Mouse (Mus musculus) layer of hippocampus, adult 9-11 months (tissue): Measurements from ENCODE around the gene Pxn.

ENCODE experiments used
- DNase-seq: peaks from one replicate; pipeline ENCODE4 v3.0.0; 2022

Pxn gene

DNA sequence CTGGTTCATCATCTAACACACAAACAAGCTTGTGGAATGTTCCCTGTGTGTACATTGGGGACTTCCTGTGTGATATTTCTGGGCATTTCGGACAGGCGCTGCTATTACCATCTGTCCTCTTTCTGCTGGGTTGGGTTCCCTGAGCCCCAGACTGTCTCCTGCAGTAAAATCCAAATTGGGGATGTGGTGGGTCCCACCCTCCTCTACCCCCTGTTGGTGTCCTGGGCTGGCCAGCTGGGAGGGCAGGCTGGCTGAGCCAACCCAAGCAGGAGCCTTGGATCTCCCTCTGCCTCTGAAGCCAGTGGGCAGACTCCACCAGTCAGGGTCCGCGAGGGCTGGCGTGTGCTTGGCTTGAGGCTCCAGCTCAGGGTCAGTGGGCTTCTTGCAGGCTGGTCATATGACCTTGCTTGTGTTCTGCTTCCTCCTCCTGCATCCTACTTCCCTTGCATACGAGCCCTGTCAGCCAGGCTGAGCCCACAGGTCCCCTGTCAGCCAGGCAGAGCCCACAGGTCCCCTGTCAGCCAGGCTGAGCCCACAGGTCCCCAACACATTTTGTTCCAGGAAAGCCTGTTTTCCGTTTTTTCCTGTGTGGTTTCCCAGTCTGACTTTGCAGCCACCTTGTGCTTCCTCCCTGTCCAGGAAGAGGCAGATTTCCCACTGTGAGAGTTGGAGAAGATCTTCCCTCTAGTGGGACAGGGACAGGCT, 23.4 kb downstream of the Pxn start:
- no peak for DNase-seq

DNA sequence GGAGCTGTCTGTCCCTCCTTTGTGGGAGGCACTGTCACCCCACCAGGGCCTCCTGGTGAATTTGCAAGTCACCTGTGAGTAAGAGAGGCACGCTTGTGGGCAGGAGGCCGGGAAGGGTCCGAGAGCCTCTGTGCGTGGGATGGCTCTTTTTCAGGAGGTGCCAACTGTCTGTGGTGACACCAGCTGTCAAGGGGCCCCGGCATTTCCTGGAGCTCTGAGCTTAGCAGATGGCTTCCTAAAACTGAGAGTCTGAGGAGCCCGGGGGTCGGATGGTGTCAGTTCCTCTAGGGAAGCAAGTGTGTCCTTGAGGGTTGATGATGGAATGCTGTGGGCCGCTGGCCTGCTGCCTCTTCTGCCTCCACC, 24.0 kb downstream of the Pxn start:
- DNase-seq, result no peak

DNA sequence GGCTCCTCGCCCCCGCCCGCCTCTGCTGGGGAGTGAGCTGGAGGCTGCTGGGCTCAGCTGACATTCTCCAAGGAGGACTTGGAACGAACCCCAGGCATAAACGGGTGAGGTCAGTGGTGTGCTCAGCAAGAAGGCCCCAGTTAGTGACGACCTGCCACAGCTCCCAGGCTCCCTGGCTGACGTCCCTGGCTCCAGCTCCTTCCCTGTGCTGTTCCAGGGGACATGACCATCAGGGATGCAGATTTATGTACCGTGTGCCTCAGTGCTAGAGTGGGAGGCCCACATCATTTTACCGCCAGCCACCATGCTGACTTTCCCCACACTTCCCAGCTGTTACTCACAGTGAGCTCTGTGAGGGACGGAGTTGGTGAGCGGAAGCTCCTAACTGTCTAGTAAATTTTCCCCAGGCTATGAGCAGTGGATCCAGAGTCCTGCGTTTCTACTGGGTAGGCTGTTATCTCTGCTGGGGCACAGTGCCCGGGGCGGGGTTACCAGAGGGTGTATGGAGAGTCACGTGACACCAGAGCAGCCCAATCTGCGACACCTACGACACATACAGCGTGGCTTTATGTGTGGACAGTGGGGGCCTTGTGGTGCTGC, 25.3 kb downstream of the Pxn start:
- DNase-seq, result peak; percentile 81

DNA sequence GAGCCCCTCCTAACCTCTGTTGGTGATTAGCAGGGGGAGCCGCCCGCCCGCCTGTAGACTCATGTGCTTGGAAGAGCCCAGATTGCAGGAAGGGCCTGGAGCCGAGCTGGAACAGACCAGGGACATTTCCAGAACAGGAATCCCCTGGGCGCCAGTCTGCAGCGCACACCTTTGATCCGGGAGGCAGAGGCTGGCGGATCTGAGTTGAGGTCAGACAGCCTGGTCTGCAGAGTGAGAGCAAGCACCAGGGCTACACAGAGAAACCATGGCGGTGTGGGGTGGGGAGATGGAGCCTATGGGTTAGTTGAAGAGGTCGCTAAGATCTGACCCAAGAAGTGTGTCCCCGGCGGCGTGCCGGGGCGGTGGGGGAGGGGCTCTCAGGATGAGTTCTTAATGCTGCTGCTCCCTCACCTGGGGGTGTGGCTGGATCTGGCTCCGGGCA, 27.8 kb downstream of the Pxn start:
- no peak for DNase-seq

DNA sequence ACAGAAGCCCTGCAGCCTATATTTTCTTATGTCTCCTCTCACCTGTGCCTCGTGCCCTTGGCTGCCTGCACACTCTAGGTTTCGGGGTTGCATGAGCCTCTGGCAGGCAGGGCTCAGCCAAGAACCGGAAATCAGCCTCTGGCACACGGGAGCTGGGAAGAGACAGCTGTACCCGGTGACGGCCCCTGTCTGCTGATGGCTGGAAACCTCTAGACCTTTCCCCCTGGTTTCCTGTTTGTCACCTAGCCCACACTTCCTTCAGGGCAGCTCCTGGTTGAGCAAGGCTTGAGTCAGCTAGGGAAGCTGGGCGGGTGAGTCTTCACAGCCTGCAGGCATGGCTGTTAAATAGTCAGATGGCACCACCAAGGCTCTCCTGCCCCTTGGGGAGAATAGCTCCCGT, 28.4 kb downstream of the Pxn start:
- DNase-seq, result no peak

DNA sequence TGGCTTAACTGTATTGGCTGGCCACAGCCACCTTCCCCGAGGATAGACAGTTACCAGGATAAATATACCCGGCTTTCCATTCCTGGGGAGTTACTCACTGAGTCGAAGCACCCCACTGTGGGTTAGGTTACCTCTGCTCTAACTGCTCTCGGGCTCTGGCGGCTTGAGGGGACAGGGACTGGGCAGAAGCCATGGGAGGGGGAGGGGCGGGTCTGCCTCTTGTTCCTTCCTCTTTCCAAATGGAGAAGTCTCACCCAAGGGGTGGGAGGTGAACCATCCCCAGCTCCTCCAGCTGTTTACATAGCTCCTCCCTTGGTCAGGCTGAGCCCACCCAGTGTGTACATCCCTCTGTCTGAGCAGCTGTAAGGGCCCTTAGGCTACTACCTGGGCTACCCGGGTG, 29.2 kb downstream of the Pxn start:
- DNase-seq, result no peak

DNA sequence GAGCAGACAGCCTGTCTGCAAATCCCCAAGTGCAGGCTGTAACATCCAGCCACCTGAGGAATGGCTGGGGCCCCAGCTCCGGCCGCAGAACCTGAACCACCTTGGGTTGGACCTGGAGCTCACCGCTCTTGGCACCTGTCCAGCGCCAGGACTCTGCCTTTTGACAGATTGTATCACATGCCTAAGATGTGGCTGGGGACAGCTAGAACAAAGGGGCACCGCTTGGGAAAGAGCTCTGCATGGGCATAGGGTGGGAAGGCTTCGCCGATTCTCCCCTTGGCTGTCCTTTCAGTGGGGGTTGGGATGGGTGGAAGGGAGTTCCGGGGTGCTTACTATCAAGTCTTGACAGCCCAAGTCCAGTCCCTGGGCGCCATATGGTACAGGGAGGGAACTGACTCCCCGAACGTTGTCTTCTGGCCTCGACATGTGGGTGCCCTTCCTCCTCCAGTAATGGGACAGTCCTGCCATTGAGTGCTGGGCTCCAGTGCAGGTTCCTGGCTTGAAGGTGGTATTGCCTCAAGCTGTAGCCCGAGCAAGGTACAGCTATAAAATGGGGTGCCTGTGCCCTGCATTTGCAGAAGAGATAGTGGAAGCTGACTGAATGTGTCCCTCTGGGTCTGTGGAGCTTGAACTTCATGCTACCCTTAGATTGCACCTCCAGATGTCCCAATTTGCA, 31.7 kb downstream of the Pxn start:
- DNase-seq, result no peak

DNA sequence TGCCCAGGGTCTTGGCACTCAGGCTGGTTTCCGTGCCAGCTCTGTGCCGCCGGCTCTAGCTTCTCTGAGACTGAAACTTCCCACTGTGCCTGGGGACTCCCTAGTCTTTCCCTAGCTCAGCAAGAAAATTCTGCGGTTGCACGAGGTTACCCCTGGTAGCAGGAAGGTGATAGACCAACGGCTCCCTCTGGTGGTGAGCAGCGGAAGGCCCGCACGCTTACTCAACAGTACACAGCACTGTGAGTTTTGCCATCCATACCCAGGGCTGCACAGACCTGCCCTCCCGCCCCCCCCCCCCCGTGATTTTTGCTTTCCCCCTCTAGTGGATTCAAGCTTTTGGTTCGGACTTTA, 32.2 kb downstream of the Pxn start:
- DNase-seq, result peak; percentile 90

DNA sequence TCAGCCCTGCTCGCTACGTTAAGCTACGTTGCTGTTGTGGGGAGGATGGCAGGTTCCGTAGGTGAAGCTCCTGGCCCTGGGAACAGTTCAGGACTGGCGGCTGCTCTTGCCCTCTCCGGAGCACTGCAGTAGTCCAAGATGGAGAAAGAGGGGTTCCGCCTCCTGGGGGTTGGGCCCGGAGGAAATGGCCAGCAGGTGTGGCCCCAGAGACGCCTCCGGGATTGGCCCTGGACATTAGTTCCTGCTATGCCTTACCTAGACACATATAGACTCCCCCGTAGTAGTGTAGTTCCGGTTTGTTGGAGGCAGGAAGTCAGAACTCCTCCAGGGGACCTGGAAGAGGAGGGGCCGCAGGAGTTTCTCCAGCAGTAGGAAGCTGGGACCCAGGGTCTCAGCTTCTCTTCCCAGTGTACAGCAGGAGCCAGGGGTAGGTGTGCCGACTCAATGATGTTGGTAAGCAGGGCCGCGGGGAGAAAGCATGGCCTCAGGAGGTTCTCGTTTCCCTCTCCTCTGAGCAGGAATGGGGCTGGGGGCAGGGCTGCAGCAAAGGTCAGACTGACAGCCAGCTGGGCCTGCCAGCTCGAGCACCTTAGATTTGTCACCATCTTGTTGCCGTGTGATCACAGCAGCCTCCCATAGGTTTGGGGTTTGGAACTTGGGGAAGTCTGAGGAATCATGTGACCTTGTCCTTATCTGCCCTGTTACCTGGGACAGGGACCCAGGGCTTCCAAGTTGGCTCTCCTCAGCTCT, 36.3 kb downstream of the Pxn start:
- no peak for DNase-seq

DNA sequence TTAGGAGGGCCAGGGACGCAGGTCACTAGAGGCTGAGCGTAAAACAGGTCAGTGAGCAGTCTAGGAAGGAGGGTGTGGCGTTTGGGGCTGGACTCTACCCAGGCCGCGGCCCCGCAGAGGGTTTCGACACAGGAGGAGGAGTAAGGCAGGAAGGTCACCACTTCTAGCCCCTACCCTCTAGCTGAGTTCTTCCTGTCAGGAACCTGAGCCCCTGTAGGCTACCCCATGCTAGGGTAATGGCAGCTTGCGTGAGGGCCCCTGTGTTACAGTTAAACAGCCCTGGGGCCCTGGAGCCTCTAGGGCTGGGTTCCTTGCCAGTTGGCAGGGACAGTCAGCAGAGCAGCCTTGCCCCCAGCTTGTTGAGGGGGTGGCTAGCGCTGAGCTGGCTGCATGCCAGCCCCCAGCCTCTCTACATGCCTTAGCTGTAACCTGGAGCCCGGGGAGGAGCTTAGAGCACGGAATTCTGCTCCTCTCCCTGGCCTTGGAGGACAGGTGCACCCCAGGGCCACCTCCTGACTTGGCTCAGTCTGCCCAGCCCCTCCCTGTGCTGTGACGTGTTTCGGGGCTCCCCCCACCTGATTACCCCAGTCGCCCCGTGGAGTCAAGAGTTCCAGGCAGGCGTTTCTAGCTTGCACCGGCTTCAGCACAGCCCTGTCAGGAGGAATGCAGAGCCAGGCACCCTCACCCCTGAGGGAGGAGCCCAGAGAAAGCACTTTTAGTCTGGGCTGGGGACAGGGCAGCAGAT, 37.2 kb downstream of the Pxn start:
- peak; percentile 86 for DNase-seq

DNA sequence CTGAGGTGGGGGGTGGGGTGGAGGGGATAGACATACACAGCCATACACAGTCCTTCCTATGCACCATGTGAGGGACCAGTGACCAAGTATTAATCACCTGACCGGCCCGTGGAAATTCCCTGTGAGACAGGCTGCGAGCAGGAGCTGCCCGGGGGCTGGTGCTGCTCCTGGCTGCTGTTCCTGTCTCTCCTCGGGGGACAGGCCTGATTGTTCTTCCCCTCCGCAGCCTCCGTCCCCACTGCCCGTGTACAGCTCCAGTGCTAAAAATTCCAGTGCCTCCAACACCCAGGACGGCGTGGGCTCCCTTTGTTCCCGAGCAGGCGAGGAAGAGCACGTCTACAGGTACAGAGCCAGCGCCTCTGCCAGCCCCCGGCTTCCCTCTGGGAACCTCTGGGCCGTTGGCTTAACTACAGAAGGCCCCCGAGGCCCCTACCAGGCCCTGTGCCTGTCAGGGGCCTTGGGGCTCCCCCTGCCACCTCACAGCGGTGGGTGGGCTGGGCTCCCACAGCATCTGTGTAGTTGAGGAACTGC, 38.2 kb downstream of the Pxn start:
- DNase-seq, result no peak

DNA sequence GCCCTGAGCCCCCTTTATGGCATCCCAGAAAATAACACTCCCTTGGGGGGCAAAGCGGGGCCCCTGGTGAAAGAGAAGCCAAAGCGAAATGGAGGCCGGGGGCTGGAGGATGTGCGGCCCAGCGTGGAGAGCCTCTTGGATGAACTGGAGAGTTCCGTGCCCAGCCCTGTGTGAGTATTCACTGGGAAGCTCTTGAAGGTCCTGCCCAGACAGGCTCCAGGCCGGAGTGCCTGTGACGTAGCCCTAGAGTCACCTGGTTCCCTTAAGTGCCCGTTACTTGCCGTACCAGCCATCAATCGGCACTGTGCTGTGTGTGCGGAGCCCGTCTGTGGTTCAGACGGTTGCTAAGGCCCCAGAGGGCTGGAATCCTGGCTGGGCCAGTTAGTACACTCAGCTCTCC, 39.2 kb downstream of the Pxn start:
- no peak for DNase-seq

DNA sequence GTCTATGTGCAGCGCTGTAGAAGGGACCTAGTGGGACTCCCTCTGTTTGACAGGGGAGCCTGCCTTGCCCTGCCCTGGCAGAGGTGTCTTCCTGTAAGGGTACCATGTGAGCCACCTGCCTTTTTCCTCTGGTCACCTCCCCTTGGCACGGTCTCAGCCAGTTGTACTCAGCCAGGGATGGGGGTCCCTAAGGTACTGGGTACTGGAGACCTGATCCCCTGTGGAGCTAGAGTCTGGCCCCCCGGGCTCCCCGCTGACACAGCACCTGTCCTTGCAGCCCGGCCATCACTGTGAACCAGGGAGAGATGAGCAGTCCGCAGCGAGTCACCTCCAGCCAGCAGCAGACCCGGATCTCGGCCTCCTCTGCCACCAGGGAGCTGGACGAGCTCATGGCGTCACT, 40.1 kb downstream of the Pxn start:
- no peak for DNase-seq

DNA sequence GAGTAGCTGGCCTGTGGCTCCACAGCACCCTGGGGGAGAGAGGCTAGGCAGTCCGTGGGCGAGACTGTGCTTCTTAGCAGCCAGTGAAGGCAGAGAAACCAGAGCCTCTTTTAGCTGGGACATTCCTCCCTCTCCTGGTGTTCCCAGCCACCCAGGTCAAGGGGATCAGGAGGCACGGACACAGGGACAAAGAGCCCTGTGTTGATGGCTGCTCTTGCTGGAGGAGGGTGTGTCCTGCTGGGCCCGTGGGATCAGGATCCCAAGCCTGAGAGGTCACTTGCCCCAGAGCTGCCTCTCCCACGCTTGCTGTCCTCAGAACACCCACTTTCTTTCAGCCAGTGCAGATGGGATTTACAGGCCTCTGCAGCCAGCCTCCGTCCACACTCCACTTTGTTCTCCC, 40.5 kb downstream of the Pxn start:
- no peak for DNase-seq

DNA sequence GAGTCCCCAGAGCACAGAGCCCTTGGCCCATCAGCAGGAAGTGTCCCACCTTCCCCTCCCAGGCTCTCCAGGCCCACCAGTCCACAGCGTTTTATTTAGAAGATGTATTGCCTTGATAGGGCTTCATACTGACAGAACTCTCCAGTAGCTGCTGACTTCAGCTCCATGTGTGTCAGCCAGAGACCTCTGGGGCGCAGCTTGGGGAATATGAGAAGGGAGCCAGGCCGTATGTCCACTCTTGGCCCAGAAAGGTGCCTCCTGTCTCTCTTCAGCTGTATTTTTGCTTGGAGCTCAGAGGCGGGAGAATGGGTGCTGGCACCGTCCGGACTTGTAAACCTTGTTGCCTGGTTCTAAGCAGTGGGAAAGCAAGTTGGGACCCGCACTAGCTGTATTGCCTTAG, 40.9 kb downstream of the Pxn start:
- no peak for DNase-seq

DNA sequence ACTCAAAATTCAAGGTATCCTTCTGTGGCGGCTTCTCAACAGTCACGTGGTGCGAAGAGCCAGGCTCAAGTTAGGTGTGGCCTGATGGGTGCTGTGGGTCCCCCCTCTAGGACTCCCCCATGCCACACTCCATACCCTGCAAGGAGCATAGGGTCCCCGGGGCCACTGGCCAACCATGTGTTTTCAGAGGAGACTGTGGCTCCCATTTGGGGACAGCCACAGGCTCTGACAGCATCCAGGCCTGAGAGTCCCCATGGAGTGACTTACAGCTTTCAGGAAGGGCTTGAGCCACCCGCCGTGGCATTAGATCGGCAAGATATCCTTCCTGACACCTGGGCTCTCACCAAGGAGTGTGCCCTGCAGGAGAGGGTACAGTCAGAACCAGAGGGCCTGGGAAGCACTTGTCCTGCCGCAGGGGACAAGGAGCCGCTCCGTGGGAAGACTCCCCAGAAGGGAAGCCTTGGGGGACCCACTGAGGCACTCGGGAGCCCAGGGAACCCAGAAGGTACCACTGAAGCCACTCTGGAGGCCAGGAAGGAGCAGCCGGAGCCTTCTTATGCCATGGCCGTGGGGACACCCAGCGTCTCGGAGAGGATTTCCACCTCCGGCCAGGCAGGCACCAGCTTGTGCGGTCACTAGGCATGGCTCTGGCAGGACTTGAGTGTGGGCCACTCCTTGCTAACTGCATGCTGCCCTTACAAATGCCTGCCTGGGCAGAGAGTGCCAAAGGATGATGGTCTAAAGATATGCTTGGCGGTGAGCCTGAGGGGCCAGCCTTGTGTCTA, 42.2 kb downstream of the Pxn start:
- DNase-seq, result no peak

DNA sequence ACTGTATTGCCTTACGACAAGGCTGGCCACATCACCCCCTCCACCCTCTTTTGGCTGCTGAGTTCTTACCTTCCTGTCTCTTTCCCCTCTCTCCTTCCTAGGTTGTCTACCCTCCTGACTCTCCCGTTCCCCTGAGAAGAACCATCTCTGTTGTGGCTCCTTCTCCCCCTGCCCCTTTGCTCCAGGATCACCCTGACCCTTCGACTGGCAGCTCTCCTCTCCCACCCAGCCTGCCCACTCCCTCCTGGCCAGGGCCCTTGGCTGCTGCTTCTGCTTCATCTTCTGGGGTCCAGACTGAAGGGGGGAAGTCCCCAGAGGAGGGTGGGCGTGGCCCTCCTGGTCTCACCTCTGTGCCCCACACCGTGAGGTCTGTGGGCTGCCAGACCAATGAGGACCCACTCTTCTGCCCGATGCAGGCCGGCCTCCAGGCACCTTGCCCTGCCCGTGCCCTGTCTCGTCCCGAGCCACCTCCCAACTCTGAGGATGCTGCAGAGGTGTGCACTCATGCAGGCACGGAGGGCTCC, 44.1 kb downstream of the Pxn start:
- DNase-seq, result no peak

DNA sequence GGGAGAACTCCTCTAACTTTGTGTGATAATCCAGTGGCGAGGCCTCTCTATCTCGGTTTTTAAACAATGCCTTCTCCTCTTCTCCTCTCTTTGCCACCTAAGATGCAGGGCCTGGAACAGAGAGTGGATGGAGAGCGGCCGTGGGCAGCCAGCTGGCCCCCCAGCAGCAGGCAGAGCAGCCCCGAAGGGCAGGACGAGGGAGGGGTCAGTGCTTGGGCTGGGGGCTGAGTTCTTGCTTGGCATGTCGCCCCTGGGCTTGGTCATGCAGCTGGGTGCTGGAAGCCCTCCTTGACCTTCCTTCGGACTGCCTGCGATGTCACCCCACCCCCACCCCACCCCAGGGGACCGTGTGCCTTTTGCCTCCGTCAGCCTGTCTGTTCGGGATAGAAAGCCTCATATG, 44.9 kb downstream of the Pxn start:
- DNase-seq, result no peak

DNA sequence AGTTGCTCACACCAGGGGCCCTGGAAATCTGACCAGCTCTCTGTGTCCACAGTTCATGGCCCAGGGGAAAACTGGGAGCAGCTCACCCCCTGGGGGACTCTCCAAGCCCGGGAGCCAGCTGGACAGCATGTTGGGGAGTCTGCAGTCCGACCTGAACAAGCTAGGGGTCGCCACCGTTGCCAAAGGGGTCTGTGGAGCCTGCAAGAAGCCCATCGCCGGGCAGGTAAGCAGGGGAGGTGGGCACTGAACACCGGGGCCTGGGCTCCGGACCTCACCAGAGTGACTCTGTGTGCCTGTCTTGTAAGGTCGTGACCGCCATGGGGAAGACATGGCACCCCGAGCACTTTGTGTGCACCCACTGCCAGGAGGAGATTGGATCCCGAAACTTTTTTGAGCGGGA, 45.3 kb downstream of the Pxn start:
- no peak for DNase-seq

DNA sequence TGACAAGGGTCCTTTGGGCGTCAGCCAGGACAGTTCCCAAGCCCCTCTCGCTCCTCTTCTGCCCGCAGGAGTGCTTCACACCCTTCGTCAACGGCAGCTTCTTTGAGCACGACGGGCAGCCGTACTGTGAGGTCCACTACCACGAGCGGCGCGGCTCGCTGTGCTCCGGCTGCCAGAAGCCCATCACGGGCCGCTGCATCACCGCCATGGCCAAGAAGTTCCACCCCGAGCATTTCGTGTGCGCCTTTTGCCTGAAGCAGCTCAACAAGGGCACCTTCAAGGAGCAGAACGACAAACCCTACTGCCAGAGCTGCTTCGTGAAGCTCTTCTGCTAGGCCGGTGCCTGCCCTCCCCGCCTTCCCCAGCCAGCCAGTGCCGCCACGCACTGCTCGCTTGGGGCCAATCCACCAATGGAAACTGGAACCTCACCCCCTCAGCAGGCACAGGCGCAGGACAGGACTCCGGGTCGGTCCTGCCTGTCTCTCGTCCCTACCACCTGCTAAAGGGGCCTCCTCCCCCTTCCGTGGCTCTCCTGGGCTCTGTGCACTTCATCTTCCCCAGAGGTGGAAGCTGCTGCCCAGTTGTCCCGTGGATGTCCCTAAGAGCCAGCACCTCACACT, 47.4 kb downstream of the Pxn start:
- no peak for DNase-seq

DNA sequence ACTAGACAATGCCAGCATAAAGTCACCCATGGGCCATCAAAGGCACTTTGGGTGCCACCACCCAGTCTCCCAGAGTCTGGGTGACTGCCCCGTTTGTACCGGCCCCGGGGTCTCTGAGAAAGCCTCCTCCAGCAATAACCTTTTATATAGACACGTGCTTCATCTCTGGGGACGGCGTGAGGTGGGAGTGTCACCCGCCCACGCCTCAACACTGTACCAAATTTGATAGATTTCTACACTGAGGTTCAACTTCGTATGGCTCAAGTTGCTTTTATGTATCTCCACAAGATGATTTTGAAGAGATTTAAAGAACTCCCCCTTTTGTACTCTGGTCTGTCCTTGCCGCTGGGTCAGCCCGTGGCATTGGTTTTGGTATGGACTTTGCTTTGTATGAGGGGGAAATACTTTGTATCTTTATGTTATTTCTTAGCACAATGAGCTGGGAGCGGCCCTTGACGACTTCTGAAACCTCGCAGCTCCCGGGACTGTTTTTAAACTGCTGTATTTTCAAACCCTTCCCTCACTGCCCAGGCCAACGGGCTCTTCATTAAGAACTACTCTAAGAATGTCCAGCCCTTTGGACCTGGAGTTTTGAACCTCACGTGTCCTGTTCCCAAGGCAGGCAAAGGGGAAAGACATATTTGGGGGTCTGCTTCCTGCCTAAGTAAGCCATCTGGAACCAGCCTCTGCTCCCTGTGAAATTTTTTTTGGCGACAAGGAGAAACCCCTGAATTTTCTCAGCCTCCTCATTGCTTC, 48.2 kb downstream of the Pxn start:
- no peak for DNase-seq
